Mouse (Mus musculus): Measurements from ENCODE around the gene Prr5l. TPM values are rescaled to one million over a fixed set of nuclear protein-coding genes. Genes with fewer than 3 reads are reported as not detected.

Gene Prr5l
- polyA plus RNA-seq, 1 experiment from 2014 or later: 5.7 TPM

DNA sequence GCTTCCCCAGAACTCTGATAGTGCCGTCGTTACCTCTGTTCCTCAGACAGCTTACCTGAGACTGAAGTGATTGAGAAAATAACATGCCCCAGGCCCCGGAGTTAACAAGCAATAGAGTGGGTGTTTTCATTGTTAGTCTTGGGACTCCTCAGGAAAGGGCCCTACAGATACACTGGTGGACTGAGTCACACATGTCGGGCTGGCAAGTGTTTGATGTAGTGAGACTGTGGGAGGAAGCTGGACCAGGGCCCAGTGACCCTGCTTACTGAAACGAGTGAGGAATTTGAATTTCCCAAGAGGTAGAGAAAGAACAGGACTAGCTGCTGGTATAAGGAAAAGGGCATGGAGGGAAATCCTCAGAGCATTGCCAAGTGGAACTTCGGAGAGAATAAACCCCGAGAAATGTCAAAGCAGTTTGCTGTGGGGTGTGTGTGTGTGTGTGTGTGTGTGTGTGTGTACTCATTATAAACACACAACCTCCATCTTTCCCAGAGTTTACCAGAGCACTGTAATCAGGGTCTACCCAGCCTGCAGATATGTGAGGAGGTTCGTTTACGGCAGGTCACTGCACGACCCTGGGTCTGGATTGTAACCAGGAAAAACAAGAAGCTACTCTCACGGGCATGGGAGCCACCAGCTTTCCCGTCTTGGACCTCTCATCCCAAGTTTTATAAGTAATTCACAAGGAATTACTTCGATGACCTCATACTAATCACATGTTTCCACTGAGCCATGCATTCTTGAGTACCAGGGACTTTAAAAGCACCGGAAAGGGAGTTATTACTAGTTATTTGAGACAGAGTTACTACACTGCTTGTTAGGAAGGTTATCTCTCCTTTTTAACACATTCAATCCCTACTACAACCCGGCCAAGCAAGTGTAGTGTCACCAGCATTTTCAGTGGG, 20.4 kb downstream of the Prr5l start:
- Histone ChIP-seq H3K4me1 (replicated peaks) (no peaks in the 10 kb centered on the region), H3K4me3 (no peak overlapping the region), H3K27me3 (no peaks in the 10 kb centered on the region), H3K9me3 (no peaks in the 10 kb centered on the region), H3K9ac (no peak overlapping the region), H3K4me2 (no peak overlapping the region), H3K27ac (no peak overlapping the region), H3K36me3 (no peaks in the 10 kb centered on the region)
- 84% methylated on average over 15 of the region's 15 CpGs for WGBS
- no peak for ATAC-seq (ENCODE audit: low FRiP score)

DNA sequence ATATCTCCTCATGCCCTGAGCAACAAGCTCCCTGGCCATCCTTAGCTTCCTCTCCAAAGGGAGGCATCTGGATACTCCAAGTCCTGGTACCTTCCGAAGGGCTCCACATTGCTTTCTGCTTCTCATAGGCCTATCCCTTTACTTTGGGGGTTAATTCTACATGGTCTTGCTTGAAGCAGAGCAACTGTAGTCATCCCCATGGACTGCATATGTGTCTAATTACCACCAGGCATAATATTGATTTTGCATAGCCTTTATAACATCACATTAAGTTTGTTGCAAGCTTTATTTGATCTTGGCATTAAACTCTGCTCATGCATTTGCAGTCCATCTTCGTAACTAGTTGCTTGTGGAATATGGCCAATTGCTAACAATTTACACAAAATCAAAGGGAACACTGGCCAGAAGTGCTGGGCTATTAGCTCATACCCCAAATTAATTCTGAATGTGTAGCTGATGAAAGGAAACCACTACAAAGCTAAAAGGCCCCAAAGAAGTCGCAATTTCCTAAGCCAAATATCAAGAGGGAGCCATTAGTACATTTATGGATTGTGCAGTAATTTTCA, 21.8 kb downstream of the Prr5l start:
- no peak overlapping the region for H3K27ac ChIP-seq
- no peak for ATAC-seq (ENCODE audit: low FRiP score)
- H3K4me3 ChIP-seq: no peak overlapping the region
- no peaks in the 10 kb centered on the region for H3K36me3 ChIP-seq
- 86% methylated on average over 3 of the region's 3 CpGs for WGBS
- no peaks in the 10 kb centered on the region for H3K27me3 ChIP-seq
- H3K9ac ChIP-seq: no peak overlapping the region
- no peaks in the 10 kb centered on the region for H3K4me1 ChIP-seq (replicated peaks)
- no peaks in the 10 kb centered on the region for H3K9me3 ChIP-seq
- H3K4me2 ChIP-seq: no peak overlapping the region

DNA sequence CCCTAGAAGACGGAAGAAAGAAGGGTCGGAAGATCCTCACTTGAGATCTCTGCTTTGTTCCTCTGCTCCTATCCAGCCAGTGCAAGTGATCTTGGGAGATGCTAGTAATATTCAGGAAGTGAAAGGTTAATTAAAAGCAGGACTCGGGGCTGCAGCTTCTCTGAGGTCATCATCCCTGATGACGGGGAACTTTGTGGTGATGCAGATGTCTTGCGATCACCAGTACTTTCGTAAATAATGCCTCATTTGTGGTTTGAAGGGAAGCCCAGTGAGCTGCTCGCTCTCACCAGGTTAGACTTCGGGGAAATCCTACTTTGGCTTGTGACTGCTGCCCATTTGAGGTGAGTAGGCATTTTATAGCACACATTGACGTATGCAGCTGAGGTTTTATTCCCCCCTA, 26.7 kb downstream of the Prr5l start:
- H3K4me3 ChIP-seq: no peak overlapping the region
- no peak overlapping the region for H3K4me2 ChIP-seq
- no peak overlapping the region for H3K9ac ChIP-seq
- H3K4me1 ChIP-seq (replicated peaks): 0 out of 2 replicates have a peak, but pooled peaks cover 2% of the 10 kb centered on the region
- no peaks in the 10 kb centered on the region for H3K27me3 ChIP-seq
- ATAC-seq (ENCODE audit: low FRiP score): no peak
- H3K27ac ChIP-seq: no peak overlapping the region
- WGBS: 88% methylated on average over 9 of the region's 9 CpGs
- no peaks in the 10 kb centered on the region for H3K36me3 ChIP-seq
- no peaks in the 10 kb centered on the region for H3K9me3 ChIP-seq

DNA sequence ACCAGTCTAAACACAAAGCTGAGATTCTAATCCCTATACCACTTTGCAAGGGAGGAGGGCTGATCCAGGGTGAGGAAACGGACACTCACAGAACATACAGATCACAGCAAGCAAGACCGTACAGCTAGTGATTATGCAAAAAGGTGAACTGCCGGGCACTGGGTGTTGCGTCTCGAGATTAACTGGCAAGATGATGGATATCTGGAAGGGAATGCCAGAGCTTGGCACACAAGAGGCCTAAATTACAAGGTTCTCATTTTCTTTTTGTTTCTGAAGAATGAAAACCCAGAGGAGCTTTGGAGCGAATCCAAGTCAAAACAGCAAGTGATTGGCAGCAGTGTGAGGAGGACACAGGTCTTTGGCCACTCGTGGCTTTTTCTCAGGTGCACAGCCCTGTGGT, 28.0 kb downstream of the Prr5l start:
- Histone ChIP-seq H3K9ac (no peak overlapping the region), H3K27me3 (no peaks in the 10 kb centered on the region), H3K4me2 (no peak overlapping the region), H3K36me3 (no peaks in the 10 kb centered on the region), H3K4me3 (no peak overlapping the region), H3K9me3 (no peaks in the 10 kb centered on the region), H3K27ac (no peak overlapping the region), H3K4me1 (replicated peaks) (0 out of 2 replicates have a peak, but pooled peaks cover 2% of the 10 kb centered on the region)
- 61% methylated on average over 7 of the region's 7 CpGs for WGBS
- ATAC-seq (ENCODE audit: low FRiP score): no peak

DNA sequence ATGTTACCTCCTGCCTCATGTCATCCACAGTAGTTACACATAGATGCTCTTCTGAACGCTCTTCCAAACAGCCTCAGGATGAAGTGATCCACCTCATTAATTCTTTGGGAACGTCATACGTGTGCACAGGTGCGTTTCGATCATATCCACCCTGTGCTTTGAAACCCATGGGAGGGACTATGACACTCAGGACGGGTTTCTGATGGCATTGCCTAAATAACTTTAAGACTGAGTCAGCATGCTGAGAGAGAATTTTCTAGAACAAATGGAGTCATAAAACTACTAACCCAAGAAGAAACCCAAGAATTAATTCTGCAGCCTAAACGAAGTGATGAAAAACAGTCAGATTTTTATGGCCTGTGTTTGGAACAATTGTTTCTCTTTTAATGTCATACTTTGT, 40.1 kb downstream of the Prr5l start:
- H3K4me3 ChIP-seq: no peak overlapping the region
- H3K27ac ChIP-seq: no peak overlapping the region
- H3K9ac ChIP-seq: no peak overlapping the region
- H3K9me3 ChIP-seq: no peaks in the 10 kb centered on the region
- ATAC-seq (ENCODE audit: low FRiP score): no peak
- no peak overlapping the region for H3K4me2 ChIP-seq
- 82% methylated on average over 7 of the region's 7 CpGs for WGBS
- no peaks in the 10 kb centered on the region for H3K27me3 ChIP-seq
- no peaks in the 10 kb centered on the region for H3K4me1 ChIP-seq (replicated peaks)
- no peaks in the 10 kb centered on the region for H3K36me3 ChIP-seq

DNA sequence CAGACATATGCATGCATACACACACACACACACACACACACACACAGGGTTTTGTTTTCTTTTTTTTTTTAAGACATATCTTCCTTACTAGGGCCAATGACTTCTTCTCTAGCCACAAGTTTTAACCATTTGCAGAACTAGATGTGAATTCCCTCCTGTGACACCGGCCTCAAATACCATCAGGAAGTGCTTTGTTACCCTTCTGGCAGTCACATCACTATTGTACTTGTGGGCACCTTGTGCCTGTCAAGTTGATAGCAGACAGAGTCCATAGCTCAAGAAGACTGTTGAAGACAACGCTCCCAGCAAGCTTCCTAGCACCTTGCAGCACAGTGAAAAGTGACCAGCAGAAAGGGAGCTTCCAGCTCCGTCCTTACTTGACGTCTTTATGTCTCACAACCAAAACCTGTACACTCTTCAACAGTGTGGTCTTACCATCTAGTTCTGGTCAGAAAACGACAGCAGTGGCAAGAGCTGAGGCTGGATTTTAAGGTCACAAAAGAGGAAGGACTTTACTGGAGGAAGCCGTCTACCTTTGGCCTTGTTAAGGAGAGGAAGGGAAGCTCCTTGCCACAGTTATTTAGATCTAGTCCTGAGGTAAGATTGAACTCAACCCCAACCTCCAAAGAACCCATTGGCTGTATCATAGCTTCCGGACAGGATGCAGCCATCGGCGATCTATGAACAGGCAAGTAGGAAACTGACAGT, 47.9 kb downstream of the Prr5l start:
- Histone ChIP-seq H3K36me3 (no peaks in the 10 kb centered on the region), H3K27me3 (peaks cover 3% of the 10 kb centered on the region; the same call in 1 of the 2 replicates), H3K9ac (no peak overlapping the region), H3K4me3 (no peak overlapping the region), H3K4me2 (no peak overlapping the region), H3K27ac (no peak overlapping the region), H3K9me3 (no peaks in the 10 kb centered on the region), H3K4me1 (replicated peaks) (no peaks in the 10 kb centered on the region)
- 91% methylated on average over 9 of the region's 9 CpGs for WGBS
- ATAC-seq (ENCODE audit: low FRiP score): no peak

DNA sequence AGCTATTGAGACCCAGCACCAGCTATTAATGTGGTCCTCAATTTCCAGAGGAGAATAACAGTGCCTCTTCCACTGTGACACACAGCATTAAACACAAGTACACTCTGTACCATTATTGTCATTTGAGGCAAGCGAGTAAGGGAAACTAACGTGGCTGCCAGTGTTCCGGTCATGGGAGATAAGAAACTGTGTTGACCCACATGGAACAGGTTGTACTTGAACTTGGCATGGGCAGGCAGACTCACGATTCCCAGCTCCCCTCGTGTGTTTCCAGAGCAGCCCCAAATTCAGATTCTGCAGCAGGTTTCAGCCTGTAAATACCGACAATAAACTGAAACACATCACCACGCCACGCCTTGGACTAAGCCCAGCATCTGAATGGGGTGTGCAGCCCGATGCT, 50.5 kb downstream of the Prr5l start:
- no peak overlapping the region for H3K4me3 ChIP-seq
- no peak overlapping the region for H3K4me2 ChIP-seq
- ATAC-seq (ENCODE audit: low FRiP score): no peak
- no peak overlapping the region for H3K27ac ChIP-seq
- 0 out of 2 replicates have a peak, but pooled peaks cover 5% of the 10 kb centered on the region for H3K4me1 ChIP-seq (replicated peaks)
- no peaks in the 10 kb centered on the region for H3K9me3 ChIP-seq
- no peak overlapping the region for H3K9ac ChIP-seq
- no peaks in the 10 kb centered on the region for H3K36me3 ChIP-seq
- H3K27me3 ChIP-seq: peaks cover 3% of the 10 kb centered on the region; the same call in 1 of the 2 replicates
- WGBS: 86% methylated on average over 9 of the region's 9 CpGs

DNA sequence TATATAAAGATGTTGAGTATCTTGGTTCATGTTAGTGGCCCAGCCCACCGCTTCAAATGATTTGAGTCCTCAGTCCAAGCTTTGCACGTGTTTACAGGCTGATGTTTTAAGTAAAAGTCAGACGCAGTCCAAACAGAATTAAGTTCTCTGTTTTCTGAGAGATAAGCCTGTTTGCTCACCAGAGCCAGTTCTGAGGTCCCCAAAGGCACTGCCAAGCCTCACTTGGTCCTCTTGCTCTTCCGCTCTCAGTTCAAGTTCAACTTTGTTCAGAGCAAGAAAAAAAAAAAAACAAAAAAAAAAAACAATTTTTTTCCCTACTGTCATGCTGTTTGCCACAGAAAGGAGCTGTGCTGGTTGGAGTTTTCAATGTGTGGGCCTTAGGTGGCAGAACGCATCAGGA, 51.0 kb downstream of the Prr5l start:
- Histone ChIP-seq H3K36me3 (no peaks in the 10 kb centered on the region), H3K27me3 (peaks cover 3% of the 10 kb centered on the region; the same call in 1 of the 2 replicates), H3K9me3 (no peaks in the 10 kb centered on the region), H3K4me1 (replicated peaks) (0 out of 2 replicates have a peak, but pooled peaks cover 5% of the 10 kb centered on the region), H3K27ac (no peak overlapping the region), H3K9ac (no peak overlapping the region), H3K4me2 (no peak overlapping the region), H3K4me3 (no peak overlapping the region)
- ATAC-seq (ENCODE audit: low FRiP score): no peak
- 87% methylated on average over 5 of the region's 5 CpGs for WGBS

DNA sequence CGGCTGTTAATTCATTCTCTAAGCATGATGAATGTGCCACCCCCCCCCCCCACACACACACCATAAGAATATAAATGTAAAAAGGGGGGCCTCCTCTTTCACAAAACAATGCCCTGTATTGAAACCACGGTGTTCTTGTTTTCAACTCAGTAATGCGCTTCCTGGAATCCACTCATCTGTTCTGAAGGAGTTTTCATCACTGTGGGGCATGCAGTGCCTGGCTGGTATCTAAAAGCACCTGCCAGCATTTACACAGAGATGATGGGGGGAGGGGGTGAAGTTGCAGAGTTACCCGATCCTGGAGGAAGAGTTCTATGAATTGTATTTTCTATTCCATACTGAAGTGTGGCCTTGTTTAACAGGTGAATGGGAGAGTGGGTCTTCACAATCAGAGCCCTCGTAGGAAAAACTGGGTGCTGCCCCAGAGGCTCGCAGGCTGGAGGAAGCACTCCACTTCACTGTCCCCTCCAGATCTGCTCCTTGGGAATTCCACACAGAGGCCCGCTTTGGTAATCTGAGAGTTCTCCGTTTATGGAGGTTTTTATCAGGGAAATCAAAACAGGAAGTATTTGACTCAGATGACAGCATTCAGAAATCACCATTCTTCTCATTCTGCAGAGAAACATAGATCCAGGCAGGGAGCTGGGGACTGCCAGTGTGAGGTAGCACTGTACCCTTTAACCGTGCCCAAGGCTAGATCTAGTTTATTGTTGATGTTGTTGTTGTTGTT, 52.5 kb downstream of the Prr5l start:
- no peak for ATAC-seq (ENCODE audit: low FRiP score)
- Histone ChIP-seq H3K27me3 (no peaks in the 10 kb centered on the region), H3K4me3 (no peak overlapping the region), H3K4me1 (replicated peaks) (0 out of 2 replicates have a peak, but pooled peaks cover 5% of the 10 kb centered on the region), H3K36me3 (no peaks in the 10 kb centered on the region), H3K4me2 (no peak overlapping the region), H3K9me3 (no peaks in the 10 kb centered on the region), H3K27ac (no peak overlapping the region), H3K9ac (no peak overlapping the region)
- 50% methylated on average over 9 of the region's 9 CpGs for WGBS

DNA sequence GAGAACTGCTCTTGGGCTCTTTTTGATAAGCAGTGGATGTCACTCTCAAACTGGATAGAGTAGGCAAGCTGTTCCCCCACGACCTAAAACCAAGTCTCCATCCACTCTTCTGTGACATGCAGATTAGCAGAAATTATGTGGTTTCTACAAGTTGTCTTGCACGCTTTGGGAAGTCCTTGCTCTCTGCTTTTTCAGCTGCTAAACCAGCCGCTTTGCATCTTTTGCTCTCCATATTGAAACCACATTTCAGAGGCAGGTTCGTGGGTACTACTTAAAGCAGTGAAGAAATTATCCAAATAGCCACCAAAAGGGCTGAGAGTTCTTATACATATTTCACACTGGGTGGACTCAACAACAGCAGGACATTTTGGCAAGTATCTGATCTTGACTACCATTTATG, 53.8 kb downstream of the Prr5l start:
- H3K4me2 ChIP-seq: no peak overlapping the region
- H3K27me3 ChIP-seq: no peaks in the 10 kb centered on the region
- no peak overlapping the region for H3K9ac ChIP-seq
- H3K27ac ChIP-seq: no peak overlapping the region
- no peaks in the 10 kb centered on the region for H3K9me3 ChIP-seq
- H3K4me3 ChIP-seq: no peak overlapping the region
- no peak for ATAC-seq (ENCODE audit: low FRiP score)
- H3K4me1 ChIP-seq (replicated peaks): 0 out of 2 replicates have a peak, but pooled peaks cover 5% of the 10 kb centered on the region
- no peaks in the 10 kb centered on the region for H3K36me3 ChIP-seq
- 78% methylated on average over 4 of the region's 4 CpGs for WGBS

DNA sequence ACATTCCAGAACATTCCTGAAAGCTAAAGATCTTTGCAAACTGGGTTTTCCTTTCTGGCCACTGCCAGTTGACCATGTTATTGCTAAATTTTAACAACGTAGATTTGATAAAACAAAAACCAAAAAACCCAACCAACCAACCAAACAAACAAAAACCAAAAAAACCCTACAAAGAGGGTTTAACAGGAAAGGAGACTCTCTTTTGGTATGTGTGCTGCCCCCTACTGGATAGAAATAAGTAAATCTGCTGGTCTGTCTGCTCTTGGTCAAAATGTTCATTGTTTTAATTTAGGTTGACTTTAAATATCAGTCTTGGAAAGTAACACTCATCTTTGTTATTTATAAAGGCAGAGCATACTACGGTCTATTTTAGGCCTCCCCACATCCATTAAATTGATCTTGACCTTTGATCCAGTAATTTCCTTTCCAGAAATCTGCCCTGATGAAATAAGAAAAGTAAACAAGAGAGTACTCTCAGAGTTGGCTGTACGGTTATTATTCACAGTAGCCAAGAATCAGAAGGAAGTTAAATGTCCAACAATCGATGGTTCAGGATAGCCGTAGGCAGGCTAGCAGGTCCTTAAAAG, 54.7 kb downstream of the Prr5l start:
- ATAC-seq (ENCODE audit: low FRiP score): no peak
- Histone ChIP-seq H3K36me3 (no peaks in the 10 kb centered on the region), H3K27ac (no peak overlapping the region), H3K4me2 (no peak overlapping the region), H3K9me3 (no peaks in the 10 kb centered on the region), H3K27me3 (no peaks in the 10 kb centered on the region), H3K4me3 (no peak overlapping the region), H3K4me1 (replicated peaks) (0 out of 2 replicates have a peak, but pooled peaks cover 5% of the 10 kb centered on the region), H3K9ac (no peak overlapping the region)
- WGBS: 83% methylated on average over 5 of the region's 5 CpGs
